Mouse (Mus musculus): ENCODE measurements around the gene Hist1h1d. TPM values are rescaled to one million over a fixed set of nuclear protein-coding genes. Genes with fewer than 3 reads are reported as not detected.
"Not testable (repeated sequence)": the region's sequence is repeated elsewhere in the genome, so short reads cannot be mapped to it uniquely, and the experiment has no call there.

The Hist1h1d gene
- polyA plus RNA-seq, 1 experiment from 2014 or later = 0.51 TPM

GRCm38 (mm10) chr13:23535137-23536075 lies 17.7 kb upstream of the Hist1h1d start, which contains the start of gene Hist1h3g:
TSS of gene Hist1h3g (plus strand) at chr13:23535422.
- Histone ChIP-seq H3K4me1 (ENCODE audit: insufficient read depth) (peaks cover 18% of the 10 kb centered on the region), H3K9ac (replicated peaks) (peak within 1 kb of the TSS; percentile 87), H3K4me3 (ENCODE audit: low read depth, low read length) (peak within 1 kb of the TSS; percentile 66), H3K4me2 (ENCODE audit: low read depth, low read length) (peak within 1 kb of the TSS; percentile 80), H3K27ac (ENCODE audit: low read depth) (peak within 1 kb of the TSS; percentile 99)
- not testable (repeated sequence) for H3K9me3 ChIP-seq (ENCODE audit: low read length); H3K27me3 ChIP-seq (ENCODE audit: insufficient read depth, low read length); H3K36me3 ChIP-seq (replicated peaks; ENCODE audit: insufficient read depth, low read length)
- peak; percentile 91 for DNase-seq
- ATAC-seq = peak; percentile 82
- WGBS (ENCODE audit: insufficient replicate concordance) = under 1% methylated on average over 49 of the region's 62 CpGs
- peak; percentile 25; the same call in 1 of the 2 replicates for TF ChIP-seq EP300 (IDR thresholded peaks at IDR 0.05; ENCODE audit: low read depth)
- peak; percentile 5; the same call in 1 of the 2 replicates for TF ChIP-seq CTCF (IDR thresholded peaks at IDR 0.05; ENCODE audit: low read depth)

- no peaks in the 10 kb centered on the region for H3K27me3 ChIP-seq (ENCODE audit: insufficient read depth, low read length)
- peak overlapping the region; percentile 66 for H3K4me3 ChIP-seq (ENCODE audit: low read depth, low read length)
- DNase-seq (no peak), ATAC-seq (no peak)
- peak overlapping the region; percentile 80 for H3K4me2 ChIP-seq (ENCODE audit: low read depth, low read length)
- H3K4me1 ChIP-seq (ENCODE audit: insufficient read depth) = peaks cover 21% of the 10 kb centered on the region
- 17% methylated on average over 7 of the region's 7 CpGs for WGBS (ENCODE audit: insufficient replicate concordance)
- TF ChIP-seq EP300 (IDR thresholded peaks at IDR 0.05; ENCODE audit: low read depth) (no peak), CTCF (IDR thresholded peaks at IDR 0.05; ENCODE audit: low read depth) (no peak)
- H3K9ac ChIP-seq (replicated peaks) = peak overlapping the region; percentile 70
- no peaks in the 10 kb centered on the region for H3K9me3 ChIP-seq (ENCODE audit: low read length)
- no peaks in the 10 kb centered on the region for H3K36me3 ChIP-seq (replicated peaks; ENCODE audit: insufficient read depth, low read length)
- peak overlapping the region; percentile 99 for H3K27ac ChIP-seq (ENCODE audit: low read depth)
These were observed 16.8 kb upstream of the Hist1h1d start for GRCm38 (mm10) chr13:23536076-23536822.

- Histone ChIP-seq H3K4me3 (ENCODE audit: low read depth, low read length) (peak overlapping the region; percentile 66), H3K36me3 (replicated peaks; ENCODE audit: insufficient read depth, low read length) (no peaks in the 10 kb centered on the region), H3K27me3 (ENCODE audit: insufficient read depth, low read length) (no peaks in the 10 kb centered on the region), H3K9ac (replicated peaks) (peak overlapping the region; percentile 70), H3K4me2 (ENCODE audit: low read depth, low read length) (peak overlapping the region; percentile 80), H3K9me3 (ENCODE audit: low read length) (no peaks in the 10 kb centered on the region), H3K4me1 (ENCODE audit: insufficient read depth) (peaks cover 20% of the 10 kb centered on the region), H3K27ac (ENCODE audit: low read depth) (peak overlapping the region; percentile 99)
- 71% methylated on average over 3 of the region's 3 CpGs for WGBS (ENCODE audit: insufficient replicate concordance)
- ATAC-seq = no peak
- no peak for TF ChIP-seq CTCF (IDR thresholded peaks at IDR 0.05; ENCODE audit: low read depth)
- TF ChIP-seq EP300 (IDR thresholded peaks at IDR 0.05; ENCODE audit: low read depth) = no peak
- no peak for DNase-seq
These were observed 15.9 kb upstream of the Hist1h1d start for GRCm38 (mm10) chr13:23537006-23537710.

GRCm38 (mm10) chr13:23538249-23538648 lies 14.8 kb upstream of the Hist1h1d start:
- Histone ChIP-seq H3K27me3 (ENCODE audit: insufficient read depth, low read length) (no peaks in the 10 kb centered on the region), H3K36me3 (replicated peaks; ENCODE audit: insufficient read depth, low read length) (no peaks in the 10 kb centered on the region), H3K4me3 (ENCODE audit: low read depth, low read length) (no peak overlapping the region), H3K9ac (replicated peaks) (no peak overlapping the region), H3K27ac (ENCODE audit: low read depth) (peak overlapping the region; percentile 53), H3K4me1 (ENCODE audit: insufficient read depth) (peaks cover 12% of the 10 kb centered on the region; the same call in 1 of the 2 replicates), H3K4me2 (ENCODE audit: low read depth, low read length) (no peak overlapping the region), H3K9me3 (ENCODE audit: low read length) (no peaks in the 10 kb centered on the region)
- ATAC-seq = no peak
- 70% methylated on average over 5 of the region's 5 CpGs for WGBS (ENCODE audit: insufficient replicate concordance)
- no peak for DNase-seq
- TF ChIP-seq CTCF (IDR thresholded peaks at IDR 0.05; ENCODE audit: low read depth) = no peak
- TF ChIP-seq EP300 (IDR thresholded peaks at IDR 0.05; ENCODE audit: low read depth) = no peak

- H3K27me3 ChIP-seq (ENCODE audit: insufficient read depth, low read length); H3K4me2 ChIP-seq (ENCODE audit: low read depth, low read length); H3K9me3 ChIP-seq (ENCODE audit: low read length); ATAC-seq; H3K27ac ChIP-seq (ENCODE audit: low read depth); H3K9ac ChIP-seq (replicated peaks); H3K4me1 ChIP-seq (ENCODE audit: insufficient read depth); H3K4me3 ChIP-seq (ENCODE audit: low read depth, low read length); H3K36me3 ChIP-seq (replicated peaks; ENCODE audit: insufficient read depth, low read length); DNase-seq: not testable (repeated sequence)
- WGBS (ENCODE audit: insufficient replicate concordance) = 67% methylated on average over 1 of the region's 1 CpGs
These were observed 13.2 kb upstream of the Hist1h1d start for GRCm38 (mm10) chr13:23539821-23540220.
